Mouse (Mus musculus) small intestine, adult 2 months (tissue): Measurements from ENCODE around the gene Fsip1. TPM values are rescaled to one million over a fixed set of nuclear protein-coding genes. Genes with fewer than 3 reads are reported as not detected.
A peak's percentile ranks its signal among the peaks of the same experiment; 100 is the strongest.

Experiments used
- H3K27ac ChIP-seq: fragments of 200-500 bp; 2 replicates; pipeline ENCODE4 v1.5.1; 2012; ENCODE audit warnings: low read depth, low read length, control low read depth, inconsistent platforms; ENCODE audit not compliant: insufficient read depth
- H3K27me3 ChIP-seq: fragments of 200-500 bp; 2 replicates; pipeline ENCODE4 v1.6.1; 2012; ENCODE audit warnings: mild to moderate bottlenecking, moderate library complexity, low read length, inconsistent platforms; ENCODE audit not compliant: control insufficient read depth, insufficient read depth
- H3K36me3 ChIP-seq: fragments of 200-500 bp; 2 replicates; pipeline ENCODE4 v1.6.1; 2012; ENCODE audit warnings: mild to moderate bottlenecking, low read length, control low read depth, inconsistent platforms; ENCODE audit not compliant: control insufficient read depth, insufficient read depth
- H3K4me1 ChIP-seq: fragments of 200-500 bp; 2 replicates; pipeline ENCODE4 v1.6.1; 2012; ENCODE audit warnings: low read length, inconsistent platforms, mixed read lengths; ENCODE audit not compliant: control insufficient read depth, insufficient read depth, insufficient read length
- H3K4me3 ChIP-seq: fragments of 200-500 bp; 2 replicates; pipeline ENCODE4 v1.5.1; 2012; ENCODE audit warnings: low read depth, mild to moderate bottlenecking, control low read depth, inconsistent platforms, low read length, moderate library complexity
- CTCF ChIP-seq: fragments of 200-500 bp; IDR thresholded peaks from 2 replicates; pipeline ENCODE4 v1.5.1; 2012; ENCODE audit warnings: low read depth, mild to moderate bottlenecking, control low read depth, inconsistent platforms, low read length, moderate library complexity, mixed read lengths; ENCODE audit not compliant: insufficient replicate concordance, insufficient read length; ENCODE audit errors: extremely low read depth
- POLR2A ChIP-seq: fragments of 200-500 bp; IDR thresholded peaks from 2 replicates; pipeline ENCODE4 v1.6.1; 2012; ENCODE audit warnings: low read depth, mild to moderate bottlenecking, control low read depth, inconsistent platforms, low read length, moderate library complexity
- WGBS: fragments of 180-500 bp; shearing (Covaris S2); methylation state at CpG from one replicate; pipeline ENCODE4 v1.1.7; 2018; 5-methylcytosine and 5-hydroxymethylcytosine counted together
- polyA plus RNA-seq: library from polyadenylated mRNA; depleted of rRNA; stranded (reverse); fragments of >200 nt; gene quantifications from 2 replicates; pipeline ENCODE4 v1.2.3, GENCODE M21; 2012

Gene Fsip1
- polyA plus RNA-seq, 1 experiment, result 0.05 TPM

GRCm38 (mm10) chr2:118204646-118205045, 52.1 kb downstream of the Fsip1 start:
- no peak overlapping the region for H3K27ac ChIP-seq
- no peaks in the 10 kb centered on the region for H3K36me3 ChIP-seq
- 52% methylated on average over 4 of the region's 4 CpGs for WGBS
- 0 out of 2 replicates have a peak, but pooled peaks cover 2% of the 10 kb centered on the region for H3K4me1 ChIP-seq
- TF ChIP-seq POLR2A (no peak), CTCF (no peak)
- H3K4me3 ChIP-seq, result no peak overlapping the region
- H3K27me3 ChIP-seq, result peaks cover 2% of the 10 kb centered on the region; the same call in 1 of the 2 replicates

- H3K4me3 ChIP-seq, result no peak overlapping the region
- WGBS, result 21% methylated on average over 16 of the region's 16 CpGs
- H3K27me3 ChIP-seq, result peaks cover 2% of the 10 kb centered on the region; the same call in 1 of the 2 replicates
- H3K27ac ChIP-seq, result no peak overlapping the region
- H3K4me1 ChIP-seq, result 0 out of 2 replicates have a peak, but pooled peaks cover 2% of the 10 kb centered on the region
- H3K36me3 ChIP-seq, result no peaks in the 10 kb centered on the region
- TF ChIP-seq CTCF (no peak), POLR2A (no peak)
These were observed 52.9 kb downstream of the Fsip1 start for GRCm38 (mm10) chr2:118203739-118204461.

- H3K27ac ChIP-seq, result no peak overlapping the region
- no peak overlapping the region for H3K4me3 ChIP-seq
- 64% methylated on average over 2 of the region's 2 CpGs for WGBS
- no peak for TF ChIP-seq POLR2A
- no peak for TF ChIP-seq CTCF
- no peaks in the 10 kb centered on the region for H3K36me3 ChIP-seq
- H3K27me3 ChIP-seq, result peaks cover 2% of the 10 kb centered on the region; the same call in 1 of the 2 replicates
- H3K4me1 ChIP-seq, result 0 out of 2 replicates have a peak, but pooled peaks cover 2% of the 10 kb centered on the region
These were observed 53.8 kb downstream of the Fsip1 start for GRCm38 (mm10) chr2:118202934-118203333.

GRCm38 (mm10) chr2:118201983-118202382, 54.8 kb downstream of the Fsip1 start:
- Histone ChIP-seq H3K36me3 (no peaks in the 10 kb centered on the region), H3K27me3 (peaks cover 2% of the 10 kb centered on the region; the same call in 1 of the 2 replicates), H3K4me1 (0 out of 2 replicates have a peak, but pooled peaks cover under 1% of the 10 kb centered on the region), H3K4me3 (no peak overlapping the region), H3K27ac (no peak overlapping the region)
- TF ChIP-seq CTCF (no peak), POLR2A (no peak)

GRCm38 (mm10) chr2:118199867-118200266, 56.9 kb downstream of the Fsip1 start:
- H3K27me3 ChIP-seq, result no peaks in the 10 kb centered on the region
- TF ChIP-seq CTCF (peak; percentile 84; the same call in 1 of the 2 replicates), POLR2A (no peak)
- no peak overlapping the region for H3K27ac ChIP-seq
- H3K36me3 ChIP-seq, result no peaks in the 10 kb centered on the region
- no peaks in the 10 kb centered on the region for H3K4me1 ChIP-seq
- no peak overlapping the region for H3K4me3 ChIP-seq
- 10% methylated on average over 5 of the region's 5 CpGs for WGBS

- TF ChIP-seq CTCF, result no peak
- TF ChIP-seq POLR2A, result no peak
- 81% methylated on average over 3 of the region's 3 CpGs for WGBS
These were observed 59.8 kb downstream of the Fsip1 start for GRCm38 (mm10) chr2:118196966-118197365.

GRCm38 (mm10) chr2:118182136-118182535, 74.6 kb downstream of the Fsip1 start:
- no peaks in the 10 kb centered on the region for H3K36me3 ChIP-seq
- TF ChIP-seq CTCF (no peak), POLR2A (no peak)
- H3K27ac ChIP-seq, result no peak overlapping the region
- H3K27me3 ChIP-seq, result no peaks in the 10 kb centered on the region
- no peak overlapping the region for H3K4me3 ChIP-seq
- no peaks in the 10 kb centered on the region for H3K4me1 ChIP-seq
- 90% methylated on average over 2 of the region's 2 CpGs for WGBS

More at GRCm38 (mm10) chr2:118196966-118197365, 59.8 kb downstream of the Fsip1 start:
- H3K36me3 ChIP-seq, result no peaks in the 10 kb centered on the region
- H3K4me3 ChIP-seq, result no peak overlapping the region
- H3K4me1 ChIP-seq, result no peaks in the 10 kb centered on the region
- H3K27me3 ChIP-seq, result no peaks in the 10 kb centered on the region
- H3K27ac ChIP-seq, result no peak overlapping the region
